Mouse (Mus musculus) kidney, adult 18-20 months (tissue): ENCODE measurements around the gene Rbm34.
"Not testable (repeated sequence)": the region's sequence is repeated elsewhere in the genome, so short reads cannot be mapped to it uniquely, and the experiment has no call there.

Experiments used
- DNase-seq: peaks from one replicate; pipeline ENCODE4 v3.0.0; 2021

Gene Rbm34

DNA sequence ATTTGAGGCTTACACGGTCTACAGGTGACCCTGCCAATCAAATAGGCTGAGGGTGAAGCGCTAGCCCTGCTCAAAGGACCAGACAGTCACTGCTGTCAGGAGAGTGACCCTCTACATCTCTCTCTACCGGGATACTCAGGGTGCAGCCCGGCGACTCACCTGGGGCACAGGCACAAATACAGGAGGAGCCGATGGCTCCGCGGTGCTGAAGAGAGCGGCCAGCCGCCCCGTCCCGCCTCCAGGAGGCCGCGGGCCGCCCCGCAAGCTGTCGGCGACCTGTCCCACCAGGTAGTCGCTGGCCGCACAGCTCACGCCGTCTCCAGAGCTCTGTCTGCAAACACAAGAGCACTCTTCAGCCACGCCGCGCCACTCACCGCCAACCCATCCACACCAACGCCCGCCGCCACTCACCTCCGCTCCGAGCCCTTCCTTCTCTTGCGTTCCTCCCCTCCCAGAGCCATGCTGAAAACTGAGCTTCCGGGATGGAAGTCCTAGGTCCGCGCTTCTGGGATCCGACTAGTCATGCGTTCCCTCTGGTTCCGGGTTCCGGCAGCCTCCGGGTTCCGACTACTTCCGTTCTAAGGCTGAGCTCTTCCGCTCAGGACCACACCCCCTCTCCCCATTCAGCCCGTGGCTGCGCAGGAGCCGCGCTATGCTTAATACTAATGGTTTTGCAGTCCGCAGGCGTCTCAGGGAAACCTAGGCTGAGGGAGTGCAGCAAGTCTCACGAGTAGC is at the start of gene Rbm34:
Gene Rbm34, minus strand, starts transcription at position 493 of the 735 bp plus-strand sequence.
- DNase-seq: peak; percentile 93

DNA sequence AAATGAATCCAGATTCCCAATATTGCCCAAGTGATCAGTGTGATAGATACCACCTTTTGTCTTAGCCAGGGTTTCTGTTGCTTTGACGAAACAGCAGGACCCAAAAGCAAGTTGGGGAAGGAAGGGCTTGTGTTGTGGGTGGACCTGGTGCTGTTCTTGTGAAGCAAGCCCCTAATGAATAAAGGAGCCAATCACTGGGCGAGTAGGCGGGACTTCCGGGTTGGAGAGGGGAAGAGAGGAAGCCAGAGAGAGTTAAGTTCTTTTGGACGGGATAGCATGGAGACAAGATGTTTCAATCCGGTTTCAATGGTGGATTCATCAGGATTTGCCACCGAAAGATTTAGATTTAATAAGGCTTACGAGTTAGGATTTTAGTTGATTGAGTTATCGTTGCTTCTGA is 40.8 kb upstream of the Rbm34 start:
- no peak for DNase-seq

DNA sequence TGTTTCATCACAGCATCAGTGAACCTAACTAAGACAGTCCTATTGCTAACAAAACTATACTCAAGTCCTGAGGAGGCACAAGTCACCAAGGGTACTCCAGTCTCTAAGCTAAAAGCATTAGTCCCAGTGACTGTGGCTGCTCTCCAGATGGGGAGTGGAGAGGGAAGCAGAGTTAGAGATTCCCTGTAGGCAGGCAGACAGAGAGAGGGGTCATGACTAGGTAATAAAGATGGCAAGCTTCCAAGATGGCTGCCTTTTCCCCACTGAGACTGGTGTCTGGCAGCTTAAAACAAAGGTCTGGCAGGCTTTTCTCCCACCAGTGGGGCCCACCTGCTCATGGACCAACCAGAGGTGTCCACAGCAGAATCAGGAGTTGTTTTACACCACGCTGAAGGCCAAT is 23.6 kb upstream of the Rbm34 start:
- DNase-seq: no peak

DNA sequence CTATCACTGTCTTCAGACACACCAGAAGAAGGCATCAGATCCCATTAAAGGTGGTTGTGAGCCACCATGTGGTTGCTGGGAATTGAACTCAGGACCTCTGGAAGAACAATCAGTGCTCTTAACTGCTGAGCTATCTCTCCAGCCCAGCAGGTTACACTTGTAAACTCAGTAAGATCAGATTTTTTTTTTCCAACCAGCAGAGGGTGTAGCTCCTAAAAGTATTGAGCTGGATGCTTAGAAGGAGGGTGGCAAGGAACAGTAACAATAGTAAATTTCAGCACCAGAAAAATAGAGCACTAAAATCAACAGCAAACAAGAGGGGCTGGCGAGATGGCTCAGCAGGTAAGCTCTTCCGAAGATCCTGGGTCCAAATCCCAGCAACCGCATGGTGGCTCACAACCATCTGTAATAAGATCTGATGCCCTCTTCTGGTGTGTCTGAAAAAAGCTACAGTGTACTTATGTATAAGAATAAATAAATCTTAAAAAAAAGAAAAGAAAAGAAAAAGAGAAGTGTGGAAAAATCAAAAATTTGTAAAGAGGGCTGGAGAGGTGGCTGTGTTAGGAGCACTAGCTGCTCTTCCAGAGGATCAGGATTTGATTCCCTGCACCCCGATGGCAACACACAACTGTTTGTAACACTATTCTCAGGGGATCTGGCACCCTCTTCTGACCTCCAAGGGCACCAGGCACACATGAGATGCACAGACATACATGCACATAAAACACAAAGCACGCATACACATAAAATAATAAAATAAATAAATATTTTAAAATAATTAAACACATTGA is 18.7 kb upstream of the Rbm34 start:
- DNase-seq: no peak

DNA sequence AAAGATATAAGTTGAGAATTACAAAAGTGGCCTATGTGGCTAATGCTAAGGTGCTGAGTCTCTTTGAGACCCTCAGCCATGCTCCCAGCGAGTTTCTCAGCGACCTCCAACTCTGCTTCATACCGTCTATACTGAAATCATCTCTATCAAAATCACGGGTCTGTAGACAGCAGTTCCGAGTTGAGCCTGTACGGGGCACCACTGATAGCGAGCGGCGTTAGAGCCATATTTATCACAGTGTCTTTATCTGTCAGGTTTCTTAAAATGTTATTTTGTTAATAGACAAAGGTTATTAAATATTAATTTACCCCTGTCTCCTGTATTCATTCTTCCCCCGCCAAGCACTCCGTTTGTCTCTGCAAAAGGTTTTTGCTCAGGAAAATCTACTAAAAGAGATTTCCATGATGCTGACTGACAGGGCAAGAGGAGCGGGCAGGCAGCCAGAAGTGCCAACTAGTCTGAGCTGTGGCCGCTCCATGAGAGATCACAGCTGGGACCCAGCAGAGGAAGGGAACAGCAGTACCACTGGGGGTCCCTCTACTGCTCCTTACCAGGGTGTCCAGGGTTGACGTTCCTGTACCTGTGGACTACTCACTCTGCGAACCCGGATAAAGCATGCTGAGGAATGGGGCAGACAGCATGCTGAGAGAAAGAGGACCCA is 17.6 kb upstream of the Rbm34 start:
- DNase-seq: no peak

DNA sequence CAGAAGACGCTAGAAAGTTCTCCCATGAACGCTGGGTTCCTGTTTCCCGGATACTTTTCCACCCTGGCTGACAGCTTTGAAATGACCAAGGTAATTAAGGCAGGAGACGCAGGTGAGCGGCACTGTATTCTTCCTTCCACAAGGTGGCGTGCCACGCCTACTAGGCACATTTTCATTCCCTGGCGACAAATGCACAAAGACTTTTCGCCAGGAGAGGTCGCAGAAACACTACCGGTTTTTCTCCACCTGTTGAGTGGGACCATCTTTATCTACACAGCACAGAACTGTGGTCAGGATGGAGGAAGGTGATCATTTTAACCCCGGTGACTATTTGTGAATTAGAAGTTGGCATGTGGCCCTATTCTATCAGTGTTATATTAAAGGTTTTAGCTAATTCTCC is 15.6 kb upstream of the Rbm34 start:
- peak; percentile 91 for DNase-seq

DNA sequence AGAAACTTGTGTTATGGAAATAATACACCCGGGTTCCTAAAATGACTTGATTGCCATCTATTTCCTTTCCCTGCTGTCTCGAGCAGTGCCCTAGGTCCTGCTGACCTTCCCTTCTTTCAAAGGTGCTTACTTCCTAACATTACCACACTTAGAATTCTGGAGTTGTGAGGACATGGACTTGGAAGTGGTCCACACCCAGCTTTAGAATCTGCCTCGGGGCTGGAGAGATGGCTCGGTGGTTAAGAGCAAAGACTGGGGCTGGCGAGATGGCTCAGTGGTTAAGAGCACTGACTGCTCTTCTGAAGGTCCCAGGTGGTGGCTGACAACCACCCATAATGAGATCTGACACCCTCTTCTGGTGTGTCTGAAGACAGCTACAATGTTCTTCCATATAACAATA is 9.2 kb upstream of the Rbm34 start:
- DNase-seq: no peak

DNA sequence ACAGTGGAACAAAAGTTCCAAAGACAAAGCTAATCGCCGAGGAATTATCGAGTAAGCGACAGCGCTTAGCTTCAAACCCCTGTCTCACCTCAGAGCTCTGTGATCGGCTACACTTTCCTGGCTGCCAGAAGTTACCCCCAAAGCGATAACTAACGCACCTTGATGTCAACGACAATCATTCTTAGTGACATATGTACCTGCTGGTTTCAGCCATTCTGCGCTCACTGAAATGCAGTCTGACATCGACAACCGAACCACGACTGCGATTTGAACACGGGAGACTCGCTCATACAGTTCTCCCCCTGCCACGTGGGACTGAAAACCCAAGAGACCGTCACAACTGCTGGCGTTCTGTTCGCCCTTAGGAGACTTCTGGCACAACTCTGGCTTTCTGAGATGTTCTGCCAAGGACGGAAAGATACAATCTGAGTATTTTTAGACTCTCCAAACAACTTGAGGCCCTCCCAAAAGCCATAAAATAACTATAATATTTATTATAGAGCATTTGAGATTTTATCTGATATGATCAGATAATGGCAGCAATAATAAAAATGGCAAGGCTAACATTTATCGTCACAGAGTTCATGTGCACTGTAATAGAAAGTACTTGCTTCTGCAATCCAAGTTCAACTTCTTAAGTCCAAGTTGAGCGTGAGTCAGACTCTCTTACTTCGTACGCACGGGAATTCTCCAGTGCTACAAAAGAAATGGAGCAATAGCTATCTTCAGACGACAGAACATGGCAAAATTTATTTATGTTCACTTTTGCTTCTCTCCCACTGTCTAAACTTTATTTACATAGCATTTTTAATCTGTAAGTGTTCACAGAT is 8.4 kb upstream of the Rbm34 start:
- no peak for DNase-seq

DNA sequence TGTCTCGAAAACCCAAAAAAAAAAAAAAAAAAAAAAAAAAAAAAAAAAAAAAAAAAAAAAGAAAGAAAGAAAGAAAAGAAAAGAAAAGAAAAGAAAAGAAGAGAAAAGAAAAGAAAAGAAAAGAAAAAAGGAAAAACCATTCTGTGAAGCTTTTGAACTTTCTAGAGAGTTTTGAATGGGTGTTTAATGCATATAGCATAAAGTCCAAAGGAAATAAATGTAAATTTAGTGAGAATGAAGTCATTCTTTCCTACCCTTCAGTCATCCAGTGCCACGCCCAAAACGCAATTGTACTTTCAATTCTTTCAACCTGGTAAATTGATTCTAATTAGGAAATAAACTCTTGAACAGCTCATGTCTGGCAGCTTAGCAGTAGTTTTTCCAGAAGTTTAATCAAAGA is 7.7 kb upstream of the Rbm34 start:
- DNase-seq: not testable (repeated sequence)

DNA sequence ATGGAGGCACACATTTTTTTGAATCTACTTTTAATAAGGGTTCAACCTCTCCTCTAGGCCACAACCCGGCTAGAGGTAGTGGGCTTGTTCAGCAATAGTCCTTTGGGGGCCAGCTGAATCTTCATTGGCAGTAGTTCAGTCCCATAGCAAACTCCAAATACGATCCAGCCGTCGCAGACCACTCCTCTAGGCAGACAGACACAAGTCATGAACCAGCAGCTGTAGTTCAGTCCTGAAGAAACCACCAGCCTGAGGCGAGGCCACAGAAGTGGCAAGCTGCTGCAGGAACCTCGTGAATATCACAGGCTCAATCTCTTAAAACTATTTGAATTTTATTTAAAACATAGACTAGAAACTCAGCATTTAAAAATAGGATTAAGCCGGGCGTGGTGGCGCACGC is 7.2 kb upstream of the Rbm34 start:
- DNase-seq: no peak

DNA sequence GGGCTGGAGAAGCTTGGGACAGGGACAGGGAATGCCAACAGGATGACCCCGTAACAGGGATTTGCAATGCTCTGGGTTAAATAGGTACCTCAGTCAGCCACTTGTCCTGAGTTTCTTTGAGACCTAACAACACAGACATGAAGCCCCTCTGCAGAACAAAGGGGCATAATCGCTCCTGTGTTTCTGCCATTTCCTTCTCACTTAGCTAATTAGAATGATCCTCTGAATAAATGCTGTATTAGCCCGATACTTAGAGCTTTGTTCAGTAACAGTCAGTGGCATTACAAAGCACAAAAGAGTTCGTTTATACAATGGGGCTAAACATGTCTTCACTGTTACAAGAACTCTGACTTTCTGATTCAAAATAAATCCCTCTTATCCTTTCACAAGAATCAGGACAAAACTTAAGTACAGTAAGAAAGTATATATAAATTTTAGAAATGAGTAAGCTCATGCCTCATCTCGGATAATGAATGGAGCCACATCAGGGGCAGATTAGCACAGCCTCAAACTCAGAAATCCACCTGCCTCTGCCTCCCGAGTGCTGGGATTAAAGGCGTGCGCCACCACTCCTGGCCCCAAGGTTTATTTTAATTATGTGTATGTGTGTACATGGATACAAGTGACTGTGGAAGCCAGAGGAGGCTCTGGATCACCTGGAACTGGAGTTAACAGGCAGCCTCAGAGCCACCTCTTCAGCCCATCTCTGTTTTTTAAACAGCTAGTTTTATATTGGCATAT is 5.9 kb upstream of the Rbm34 start:
- no peak for DNase-seq

DNA sequence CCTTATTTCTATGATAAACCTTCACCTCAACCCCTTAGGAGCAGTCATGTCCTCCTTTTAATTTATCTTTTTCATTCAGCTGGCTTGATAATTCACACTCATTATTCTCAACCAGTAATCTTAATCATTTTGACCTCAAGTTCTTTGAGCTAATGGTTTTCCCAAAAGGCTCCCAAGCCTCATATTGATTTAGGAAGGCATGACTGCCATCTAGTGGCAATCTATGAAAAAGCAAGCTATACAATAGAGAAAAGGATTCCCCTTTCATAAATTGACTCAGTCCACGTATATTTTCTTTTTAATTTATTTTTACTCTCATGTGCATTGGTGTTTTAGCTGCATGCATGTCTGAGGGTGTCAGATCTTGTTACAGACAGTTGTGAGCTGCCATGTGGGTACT is 4.8 kb upstream of the Rbm34 start:
- DNase-seq: no peak

DNA sequence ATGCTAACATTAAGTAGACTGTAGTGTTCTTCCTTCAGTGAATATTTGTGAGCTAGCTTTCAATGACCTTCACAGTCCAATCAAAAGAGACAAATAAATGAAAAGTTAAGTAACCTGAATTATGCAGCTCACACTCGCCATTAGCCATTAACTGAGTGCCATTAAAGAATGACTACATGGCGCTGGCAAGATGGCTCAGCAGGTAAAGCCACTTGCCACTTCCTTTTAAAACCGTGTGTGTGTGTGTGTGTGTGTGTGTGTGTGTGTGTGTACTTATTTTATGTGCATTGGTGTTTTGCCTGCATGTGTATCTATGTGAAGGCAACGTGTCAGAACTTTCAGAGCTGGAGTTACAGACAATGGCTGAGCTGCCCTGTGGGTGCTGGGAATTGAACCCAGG is 3.6 kb upstream of the Rbm34 start:
- DNase-seq: no peak

DNA sequence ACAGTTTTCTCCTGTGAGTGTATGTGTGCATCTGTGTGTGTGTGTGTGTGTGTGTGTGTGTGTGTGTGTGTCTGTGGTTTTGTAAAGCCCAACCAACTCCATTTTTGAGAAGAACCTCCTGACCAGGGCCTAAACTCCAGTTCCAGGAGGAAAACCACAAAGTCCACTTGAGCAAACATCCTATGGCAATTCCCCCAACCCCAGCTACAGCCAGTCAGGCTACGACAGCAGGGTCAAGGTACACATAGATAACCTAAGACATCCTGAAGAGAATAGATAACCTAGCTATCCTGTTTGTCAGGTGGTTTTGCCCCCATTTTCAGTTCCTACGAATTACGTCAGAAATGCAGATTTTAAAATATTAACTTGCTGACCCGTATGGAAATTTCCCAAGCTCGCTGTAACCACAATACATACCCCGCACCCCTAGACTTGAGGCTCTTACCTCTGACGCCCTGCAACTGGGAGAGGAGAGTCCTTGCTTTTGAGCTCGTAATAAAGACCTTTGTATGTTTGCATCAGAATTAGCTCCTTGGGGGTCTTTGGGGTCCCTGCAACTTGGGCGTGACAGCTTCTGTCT is 2.9 kb upstream of the Rbm34 start:
- no peak for DNase-seq

DNA sequence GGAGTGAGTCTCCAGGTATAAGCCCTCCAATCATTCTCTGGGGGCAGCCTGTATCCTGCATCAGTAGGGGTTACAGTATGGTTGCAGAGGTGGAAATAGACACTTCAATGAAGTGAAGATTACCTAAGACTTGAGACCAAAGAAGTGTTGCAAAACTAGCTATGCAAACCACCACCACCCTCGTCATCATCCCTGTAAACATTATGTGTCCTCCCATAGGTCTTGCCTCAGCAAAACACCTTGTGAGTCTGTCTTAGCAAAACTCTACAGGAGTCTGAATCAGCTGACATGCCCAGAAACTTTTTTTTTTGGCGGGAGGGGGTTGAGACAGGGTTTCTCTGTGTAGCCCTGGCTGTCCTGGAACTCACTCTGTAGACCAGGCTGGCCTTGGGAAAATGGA is 1.8 kb upstream of the Rbm34 start:
- no peak for DNase-seq

DNA sequence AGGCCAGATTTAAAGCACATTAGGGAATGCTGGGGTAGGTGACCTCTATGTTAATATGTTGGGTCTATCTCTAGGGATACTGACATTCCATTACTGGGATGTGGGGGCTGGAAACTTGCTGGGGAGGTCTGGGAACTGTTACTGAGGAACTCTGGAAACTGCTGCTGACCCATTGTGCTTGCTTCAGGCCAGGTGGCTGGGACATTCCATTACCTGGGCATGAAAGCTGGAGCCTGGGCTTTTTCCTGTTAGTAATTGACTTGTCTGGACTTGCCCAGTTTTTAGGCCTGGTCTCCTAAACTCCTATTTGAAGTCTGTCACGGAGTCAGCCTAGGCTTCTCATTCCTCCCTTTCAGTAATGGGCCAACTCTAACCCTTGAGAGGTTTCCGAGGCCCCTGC is 1.2 kb upstream of the Rbm34 start:
- DNase-seq: no peak

DNA sequence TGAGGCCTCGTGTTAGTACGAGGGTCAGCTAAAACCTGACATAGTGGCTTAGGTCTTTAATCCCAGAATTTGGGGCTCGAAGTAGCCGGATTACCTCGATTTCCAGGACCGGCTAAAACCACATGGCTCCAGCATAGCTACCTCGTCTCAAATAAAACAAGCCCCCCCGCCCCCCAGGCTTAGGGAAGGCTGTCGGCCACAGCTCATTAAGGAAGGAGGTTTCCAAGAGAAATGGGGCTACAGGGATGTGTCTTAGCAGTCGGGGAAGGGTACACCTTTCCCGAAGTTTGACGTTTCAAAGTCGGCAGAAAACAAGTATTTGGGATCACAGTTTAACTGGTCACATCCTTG is 418 bp upstream of the Rbm34 start:
- no peak for DNase-seq

DNA sequence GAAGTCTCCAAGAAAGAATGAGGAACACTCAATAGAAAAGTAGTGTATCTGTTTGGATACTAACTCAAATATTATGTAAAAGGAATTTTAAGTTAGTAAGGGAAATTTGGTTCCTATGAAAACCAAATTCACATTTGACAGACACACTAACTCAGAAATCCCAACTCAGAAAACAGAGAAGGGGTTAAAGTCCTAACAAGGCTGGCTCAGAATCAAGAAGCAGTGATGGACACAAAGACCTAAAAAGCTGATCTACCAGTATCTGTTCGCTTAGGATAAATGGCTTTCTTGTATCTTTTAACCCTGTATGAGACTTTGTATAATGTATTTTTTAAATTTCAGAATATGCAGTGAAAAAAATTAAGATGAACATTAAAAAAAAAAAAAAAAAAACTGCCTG is 1.3 kb downstream of the Rbm34 start:
- no peak for DNase-seq

DNA sequence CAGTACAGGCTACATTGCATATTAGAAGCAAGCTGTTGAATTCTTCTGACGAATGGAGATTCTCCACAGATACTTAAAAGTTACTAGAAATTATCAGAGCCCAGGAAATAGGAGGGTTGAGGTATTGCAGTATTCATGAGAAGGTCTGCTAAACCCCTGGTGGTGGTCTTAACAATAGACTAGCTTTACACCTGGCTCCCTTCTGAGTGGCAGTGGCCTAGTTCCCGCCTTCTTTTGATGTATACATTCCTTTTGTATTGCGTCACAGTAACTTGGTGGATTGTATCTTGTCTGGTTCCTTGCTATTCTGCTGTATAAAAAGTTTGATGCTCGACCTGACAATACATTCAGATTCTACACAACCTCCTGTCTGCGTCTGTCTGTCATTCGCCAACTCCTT is 2.8 kb downstream of the Rbm34 start:
- DNase-seq: no peak

DNA sequence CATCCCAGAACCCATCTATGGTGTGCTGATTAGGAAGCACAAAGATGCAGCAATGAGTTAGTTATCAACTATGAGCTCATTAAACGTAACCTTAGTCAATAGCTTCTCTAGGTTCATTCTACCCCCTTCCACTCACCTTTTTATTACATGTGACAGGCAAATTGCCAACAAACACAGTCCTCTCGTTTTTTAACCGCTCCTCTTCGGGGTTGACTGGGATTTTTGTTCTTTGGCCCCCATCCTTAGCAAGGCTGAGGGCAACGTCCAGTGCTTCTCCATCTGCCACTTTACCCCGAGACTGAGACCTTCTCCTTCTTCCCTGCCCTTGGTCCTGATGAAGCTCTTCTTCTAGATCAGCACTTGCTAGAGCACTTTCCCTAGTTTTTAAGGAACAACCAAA is 5.6 kb downstream of the Rbm34 start:
- no peak for DNase-seq

DNA sequence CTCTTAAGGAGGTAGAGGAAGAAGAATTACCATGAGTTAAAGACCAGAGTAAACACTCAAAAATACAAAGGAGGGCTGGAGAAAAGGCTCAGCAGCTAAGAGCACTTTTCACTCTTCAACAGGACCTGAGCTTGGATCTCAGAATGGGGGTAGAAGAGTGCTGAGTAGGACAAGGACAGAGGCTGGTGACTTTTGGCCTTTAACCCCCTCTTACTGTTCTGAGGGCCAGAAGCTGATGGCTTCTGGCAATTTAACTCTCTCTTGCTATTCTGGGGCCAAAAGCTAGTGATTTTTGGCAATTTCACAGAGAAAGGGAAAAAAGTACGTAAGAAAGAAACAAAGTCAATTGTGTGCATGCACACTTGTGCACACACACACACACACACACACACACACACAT is 8.0 kb downstream of the Rbm34 start:
- no peak for DNase-seq

DNA sequence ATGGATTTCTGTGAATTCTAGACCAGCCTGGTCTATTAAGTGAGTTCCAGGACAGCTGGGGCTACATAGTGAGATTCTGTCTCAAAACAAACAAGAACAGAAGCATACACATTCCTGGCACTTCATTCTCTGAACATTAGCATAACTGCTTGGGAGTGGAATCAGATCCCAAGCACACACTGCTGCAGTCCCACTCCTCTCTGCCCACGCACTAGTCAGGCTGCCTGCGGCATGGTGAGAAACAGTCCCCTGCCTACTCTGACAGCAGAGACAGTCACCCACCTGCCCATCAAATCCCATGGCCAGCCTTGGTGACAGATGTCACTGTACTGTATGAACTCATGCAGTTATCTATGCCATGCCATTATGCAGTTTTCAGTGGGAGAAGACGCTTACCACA is 9.4 kb downstream of the Rbm34 start:
- no peak for DNase-seq
